Mouse (Mus musculus) CD4-positive naive resting alpha-beta T cell, adult 57 days (primary cell): Measurements from ENCODE around the gene Grrp1. TPM values are rescaled to one million over a fixed set of nuclear protein-coding genes. Genes with fewer than 3 reads are reported as not detected.

ENCODE experiments used
- total RNA-seq: library from RNA; stranded (reverse); gene quantifications from one replicate; pipeline ENCODE4 v1.2.4, GENCODE M21; 2023

Gene Grrp1
- not detected for total RNA-seq

DNA sequence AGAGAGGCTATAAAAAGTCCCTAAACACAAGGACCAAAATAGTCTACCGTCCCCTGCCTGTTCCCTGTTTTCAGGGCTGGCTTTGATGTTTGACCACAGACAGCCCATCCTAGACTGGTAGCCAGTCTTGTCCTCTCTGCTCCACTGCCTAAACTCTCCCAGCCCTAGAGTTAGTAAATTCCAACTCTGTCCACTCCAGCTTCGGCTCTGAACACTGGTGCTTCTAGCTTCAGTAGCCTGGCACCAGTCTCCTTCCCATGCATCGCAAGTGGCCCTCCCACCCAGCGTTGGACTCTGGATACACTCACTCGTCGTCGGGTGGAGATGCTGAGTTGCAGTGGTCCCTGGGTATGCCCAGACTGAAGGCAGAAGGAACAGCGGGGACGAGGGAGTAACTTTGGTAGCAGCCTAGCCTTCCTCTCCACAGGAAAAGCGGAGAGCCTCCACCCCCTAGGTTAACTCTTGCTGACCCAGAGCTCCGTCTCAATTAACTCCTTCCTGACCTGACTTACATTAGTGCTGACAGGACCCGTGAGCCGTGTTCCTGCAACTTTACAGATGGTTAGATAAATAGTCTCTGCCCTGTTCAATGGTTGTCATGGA is at the start of gene Grrp1:
Grrp1 (minus strand) TSS at position 385 of the 603 bp plus-strand sequence.

GRCm38 (mm10) chr4:134287575-134288025 is 33.7 kb upstream of the Grrp1 start, which contains the start of gene Pdik1l:
Pdik1l (minus strand) TSS chr4:134287895.

DNA sequence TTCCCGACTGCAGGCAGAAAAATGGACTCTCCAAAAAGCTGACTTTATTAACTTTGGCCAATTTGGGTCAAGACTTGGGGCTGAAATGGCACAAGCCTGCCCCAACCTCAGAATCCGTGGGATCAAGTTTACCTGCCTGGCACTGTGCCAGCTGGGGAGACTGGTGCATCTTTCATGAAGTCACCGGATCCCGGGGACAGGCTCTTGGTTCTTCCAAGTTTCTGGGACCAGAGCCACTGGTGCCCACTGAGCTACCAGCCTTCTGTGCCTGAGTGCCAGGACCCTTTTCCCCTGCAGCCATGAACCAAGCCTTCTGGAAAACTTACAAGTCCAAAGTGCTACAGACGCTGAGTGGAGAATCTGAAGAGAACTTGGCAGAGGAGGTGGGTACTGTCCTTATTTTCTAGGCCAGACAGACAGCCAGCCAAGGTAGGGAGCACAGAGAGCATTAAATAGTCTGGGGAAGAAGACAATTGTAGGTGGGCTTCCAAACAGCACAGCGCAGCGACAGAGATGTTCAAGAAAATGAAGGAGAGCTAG is 7.1 kb downstream of the Grrp1 start, which contains the start of gene Gm30191:
Gm30191 (plus strand) TSS at position 217 of the 540 bp plus-strand sequence.

GRCm38 (mm10) chr4:134245148-134245843 is 8.6 kb downstream of the Grrp1 start, which contains the start of gene Zfp593:
Zfp593 (minus strand) TSS chr4:134245592.

DNA sequence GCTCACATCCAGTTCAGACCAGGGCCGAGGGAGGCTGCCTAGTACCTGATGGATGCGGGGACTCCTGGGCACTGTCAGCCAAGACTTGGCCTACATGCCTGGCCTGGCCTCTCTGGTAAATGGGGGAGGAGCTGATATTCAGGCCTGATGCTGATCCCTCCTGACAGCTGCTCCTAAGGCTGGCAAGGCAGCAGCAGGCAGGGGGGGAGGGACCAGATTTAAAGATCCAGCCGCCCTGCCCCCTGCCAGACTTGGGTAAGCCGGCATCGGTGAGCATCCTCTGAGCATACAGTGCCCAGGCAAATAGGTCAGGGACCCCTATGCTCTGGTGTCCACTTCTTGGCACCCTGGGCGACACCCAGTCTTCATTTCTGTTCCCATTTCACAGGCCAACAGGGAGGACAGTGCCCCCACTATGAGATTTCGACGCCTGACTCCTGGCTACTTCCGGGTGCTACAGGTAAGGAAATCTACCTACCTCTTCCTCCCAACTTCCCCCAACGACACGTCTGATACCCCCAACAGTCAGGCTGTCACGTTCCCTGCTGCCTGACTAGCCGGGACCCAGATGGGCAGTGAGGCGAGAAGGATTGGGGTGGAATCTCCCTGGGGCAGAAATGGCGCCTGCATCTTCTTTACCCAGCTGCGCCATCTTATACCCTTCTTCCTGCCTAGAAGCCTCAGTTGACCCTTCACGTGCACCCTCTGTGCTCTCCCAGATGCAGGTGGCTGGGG is 10.2 kb downstream of the Grrp1 start, which contains the start of gene E130218I03Rik:
E130218I03Rik (plus strand) TSS at position 147 of the 735 bp plus-strand sequence.

GRCm38 (mm10) chr4:134238279-134238651 is 15.6 kb downstream of the Grrp1 start, which contains the start of gene Cnksr1:
Cnksr1 (minus strand) TSS chr4:134238399.

GRCm38 (mm10) chr4:134227194-134227593 is 26.7 kb downstream of the Grrp1 start, which contains the start of gene Catsper4:
Catsper4 (minus strand) TSS chr4:134227383.

GRCm38 (mm10) chr4:134202904-134203303 is 51.0 kb downstream of the Grrp1 start, which contains the start of gene Gm7534:
Gm7534 (minus strand) TSS chr4:134203004.

Other genes with a start within 250 kb of the Grrp1 start
- not detected for gene Lin28a, start 235.3 kb downstream of the Grrp1 start, total RNA-seq
- 0.80 TPM for gene Zfp683, start 200.3 kb downstream of the Grrp1 start, total RNA-seq
- gene Crybg2, start 193.3 kb downstream of the Grrp1 start, total RNA-seq, result 13.0 TPM
- 1,000 TPM for gene Cd52, start 159.0 kb downstream of the Grrp1 start, total RNA-seq
- 69.4 TPM for gene Ubxn11, start 151.5 kb downstream of the Grrp1 start, total RNA-seq
- 438 TPM for gene Sh3bgrl3, start 125.3 kb downstream of the Grrp1 start, total RNA-seq
- 25.1 TPM for gene Cep85, start 67.0 kb downstream of the Grrp1 start, total RNA-seq
- not detected for gene Gm7534, start 51.1 kb downstream of the Grrp1 start, total RNA-seq
- gene Catsper4, start 26.7 kb downstream of the Grrp1 start, total RNA-seq, result not detected
- gene Cnksr1, start 15.7 kb downstream of the Grrp1 start, total RNA-seq, result 0.62 TPM
- gene E130218I03Rik, start 10.4 kb downstream of the Grrp1 start, total RNA-seq, result not detected
- gene Zfp593, start 8.5 kb downstream of the Grrp1 start, total RNA-seq, result 23.0 TPM
- not detected for gene Gm30191, start 7.2 kb downstream of the Grrp1 start, total RNA-seq
- gene Pdik1l, start 33.8 kb upstream of the Grrp1 start, total RNA-seq, result 15.4 TPM
- gene Trim63, start 61.0 kb upstream of the Grrp1 start, total RNA-seq, result not detected
- gene Slc30a2, start 89.1 kb upstream of the Grrp1 start, total RNA-seq, result not detected
- 1.1 TPM for gene Extl1, start 129.7 kb upstream of the Grrp1 start, total RNA-seq
- 3.2 TPM for gene Pafah2, start 142.2 kb upstream of the Grrp1 start, total RNA-seq
- gene Stmn1, start 214.2 kb upstream of the Grrp1 start, total RNA-seq, result 43.3 TPM
- 32.7 TPM for gene Paqr7, start 242.6 kb upstream of the Grrp1 start, total RNA-seq